Mouse (Mus musculus) G1E (cell line): ENCODE data around the gene Syne2.

ENCODE experiments used
- CTCF ChIP-seq: IDR thresholded peaks from 2 replicates; pipeline ENCODE4 v1.5.1; 2012; ENCODE audit warnings: low read depth, low read length, inconsistent platforms, mixed read lengths
- TAL1 ChIP-seq: conservative IDR thresholded peaks from 2 replicates; pipeline ENCODE4 v1.6.1; 2012; ENCODE audit warnings: low read depth, low read length, inconsistent platforms, mixed read lengths

- TF ChIP-seq CTCF (no peak), TAL1 (no peak)
Measured at GRCm38 (mm10) chr12:75856096-75856868, 38.3 kb downstream of the Syne2 start.
